Mouse (Mus musculus) retina, postnatal 7 days (tissue): Measurements from ENCODE around the gene Ercc4.
"Not testable (repeated sequence)": the region's sequence is repeated elsewhere in the genome, so short reads cannot be mapped to it uniquely, and the experiment has no call there.

Source experiments
- DNase-seq: peaks from one replicate; pipeline ENCODE4 v3.0.0-alpha.2; 2012; ENCODE audit warnings: low read depth, low spot score

Gene Ercc4

DNA sequence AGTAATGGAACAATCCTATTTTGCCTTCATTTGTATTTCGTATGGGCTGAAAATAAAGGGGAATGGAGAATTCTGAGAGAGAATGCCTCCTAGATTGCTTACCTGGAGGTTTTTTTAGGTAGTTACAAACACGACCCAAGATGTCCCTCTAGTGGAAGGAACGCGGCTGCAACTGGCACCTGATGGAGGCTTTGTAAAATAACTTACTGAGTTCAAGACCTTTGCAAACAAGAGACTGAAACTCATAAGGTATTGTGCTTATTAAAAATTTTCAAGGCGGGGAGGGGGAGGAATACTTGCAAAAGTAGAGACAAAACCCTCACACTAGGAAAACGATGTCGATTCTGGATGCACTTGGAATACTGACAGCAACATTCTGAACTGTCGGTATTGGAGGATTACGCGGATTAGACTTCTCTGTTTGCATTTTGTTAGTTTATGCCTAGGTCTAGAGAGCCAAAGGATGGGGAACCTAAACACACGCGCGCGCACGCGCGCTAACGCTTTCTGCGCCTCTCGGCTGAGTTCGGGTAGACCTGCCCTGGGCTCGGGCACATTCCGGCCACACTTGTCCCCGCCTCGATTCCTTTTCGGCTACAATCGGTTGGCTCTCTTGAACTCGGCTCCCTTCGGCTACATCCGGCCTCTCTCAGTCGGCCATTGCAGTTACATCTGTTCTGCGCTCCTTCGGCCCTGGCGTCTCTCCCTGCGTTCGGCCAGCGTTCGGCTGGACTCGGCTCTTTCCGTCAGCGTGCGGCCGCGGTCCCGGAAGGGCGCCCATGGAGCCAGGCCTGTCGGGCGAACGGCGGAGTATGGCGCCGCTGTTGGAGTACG, at the start of gene Ercc4:
Gene Ercc4 (plus strand): TSS at position 529 of the 834 bp plus-strand sequence.
- peak; percentile 86 for DNase-seq

DNA sequence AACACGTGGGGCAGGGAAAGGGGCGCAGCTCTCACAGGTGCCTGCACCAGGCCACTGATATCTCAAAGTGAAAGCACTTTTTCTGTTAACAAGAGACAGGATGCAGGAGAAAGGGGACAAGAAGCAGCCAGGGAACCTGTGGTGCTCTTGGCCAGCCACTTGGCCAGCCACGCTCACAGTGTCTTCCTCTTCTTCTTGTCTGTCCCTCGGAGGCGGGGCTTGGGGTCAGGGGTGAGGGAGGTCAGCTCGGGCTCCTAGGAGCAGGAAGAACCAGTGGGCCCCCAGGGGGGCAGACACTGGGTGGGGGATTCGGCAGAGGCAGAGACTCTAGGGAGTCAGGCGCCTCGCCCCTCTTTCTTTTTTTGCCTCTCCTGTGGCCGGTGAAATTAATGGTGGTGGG, 48.4 kb upstream of the Ercc4 start:
- no peak for DNase-seq

DNA sequence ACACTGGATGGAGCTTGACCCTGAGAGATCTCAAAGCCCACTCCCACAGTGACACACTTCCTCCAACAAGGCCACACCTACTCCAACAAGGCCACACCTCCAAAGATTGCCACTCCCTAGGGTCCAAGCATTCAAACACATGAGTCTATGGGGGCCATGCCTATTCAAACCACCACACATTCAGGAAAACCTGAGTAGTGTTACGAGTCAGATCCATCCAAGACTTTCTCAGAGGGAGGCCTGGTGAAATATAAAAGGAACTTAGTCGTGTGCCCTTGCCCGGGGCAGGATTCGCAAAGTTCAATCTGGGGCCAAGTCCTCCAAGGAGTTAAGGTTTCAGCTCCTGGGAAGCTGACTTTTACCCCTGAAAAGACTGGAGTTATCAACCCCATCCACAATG, 35.3 kb upstream of the Ercc4 start:
- no peak for DNase-seq

DNA sequence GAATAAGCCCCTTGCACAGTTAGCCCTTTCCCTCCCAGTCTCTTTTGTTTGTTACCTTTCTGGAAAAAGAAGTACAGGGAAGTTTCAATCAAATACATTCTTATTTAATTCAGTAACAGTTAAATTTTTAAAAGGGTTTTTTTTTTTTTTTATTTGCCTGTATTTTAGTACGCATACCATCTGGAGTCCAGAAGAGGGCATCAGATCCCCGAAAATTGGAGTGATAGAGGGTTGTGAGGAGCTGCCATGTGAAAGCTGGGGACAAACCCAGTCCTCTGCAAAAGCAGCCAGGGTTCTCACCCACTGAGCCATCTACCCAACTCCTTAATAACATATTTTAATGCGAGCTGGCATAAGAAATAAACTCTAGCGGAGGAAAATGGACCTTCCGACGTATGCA, 29.3 kb upstream of the Ercc4 start:
- DNase-seq: no peak

- no peak for DNase-seq
Observed at GRCm38 (mm10) chr16:13083155-13083798, 26.2 kb upstream of the Ercc4 start.

DNA sequence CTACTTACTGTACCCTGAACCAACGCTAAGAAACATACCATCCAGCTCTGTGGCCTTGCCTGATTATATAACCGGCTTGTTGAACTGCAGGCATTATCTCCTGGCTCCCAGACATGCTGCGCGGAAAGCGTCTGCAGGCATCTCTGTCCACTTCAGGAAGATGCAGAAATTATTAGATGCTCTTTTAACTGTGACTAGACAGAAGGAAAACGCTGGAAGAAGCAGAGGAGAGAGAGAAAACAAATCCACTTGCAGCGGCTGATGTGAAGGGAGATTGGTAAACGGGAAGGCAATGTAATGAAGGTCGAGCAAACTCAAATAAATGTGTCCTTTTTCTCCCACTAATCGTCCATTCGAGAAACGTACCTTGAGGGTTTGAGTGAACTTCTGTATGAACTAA, 1.1 kb upstream of the Ercc4 start:
- DNase-seq: no peak

GRCm38 (mm10) chr16:13109990-13110595, 609 bp downstream of the Ercc4 start:
- DNase-seq: no peak

DNA sequence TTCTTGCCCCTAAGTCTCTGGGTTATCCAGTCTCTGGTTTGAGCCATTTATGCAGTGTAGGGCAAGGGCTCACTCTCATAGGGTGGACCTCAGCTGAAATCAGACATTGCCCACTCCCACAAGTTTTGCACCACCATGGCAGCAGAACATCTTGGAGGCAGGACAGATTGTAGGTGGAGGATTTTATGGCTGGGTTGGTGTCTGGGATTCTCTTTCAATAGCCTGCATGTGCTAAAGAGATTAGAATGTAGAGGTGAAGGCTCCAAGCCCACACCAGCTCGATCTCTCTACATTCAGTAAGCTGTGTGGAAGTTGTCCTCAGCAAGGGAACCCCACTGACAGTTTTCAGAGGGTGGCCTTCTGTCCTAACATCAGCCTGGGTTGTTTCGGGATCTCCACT, 5.3 kb downstream of the Ercc4 start:
- no peak for DNase-seq

DNA sequence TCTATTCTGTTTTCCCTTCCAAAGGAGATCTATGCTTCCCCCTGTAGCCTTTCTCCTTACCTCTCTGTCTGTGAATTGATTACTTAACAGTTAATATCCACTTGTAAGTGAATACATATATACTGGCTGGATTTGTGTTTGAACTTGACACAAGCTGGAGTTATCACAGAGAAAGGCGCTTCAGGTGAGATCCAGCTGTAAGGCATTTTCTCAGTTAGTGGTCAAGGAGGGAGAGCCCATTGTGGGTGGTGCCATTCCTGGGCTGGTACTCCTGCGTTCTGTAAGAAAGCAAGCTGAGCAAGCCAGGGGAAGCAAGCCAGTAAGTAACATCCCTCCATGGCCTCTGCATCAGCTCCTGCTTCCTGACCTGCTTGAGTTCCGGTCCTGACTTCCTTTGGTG, 6.0 kb downstream of the Ercc4 start:
- not testable (repeated sequence) for DNase-seq

- peak; percentile 59 for DNase-seq
Observed at GRCm38 (mm10) chr16:13117299-13117966, 7.9 kb downstream of the Ercc4 start.

DNA sequence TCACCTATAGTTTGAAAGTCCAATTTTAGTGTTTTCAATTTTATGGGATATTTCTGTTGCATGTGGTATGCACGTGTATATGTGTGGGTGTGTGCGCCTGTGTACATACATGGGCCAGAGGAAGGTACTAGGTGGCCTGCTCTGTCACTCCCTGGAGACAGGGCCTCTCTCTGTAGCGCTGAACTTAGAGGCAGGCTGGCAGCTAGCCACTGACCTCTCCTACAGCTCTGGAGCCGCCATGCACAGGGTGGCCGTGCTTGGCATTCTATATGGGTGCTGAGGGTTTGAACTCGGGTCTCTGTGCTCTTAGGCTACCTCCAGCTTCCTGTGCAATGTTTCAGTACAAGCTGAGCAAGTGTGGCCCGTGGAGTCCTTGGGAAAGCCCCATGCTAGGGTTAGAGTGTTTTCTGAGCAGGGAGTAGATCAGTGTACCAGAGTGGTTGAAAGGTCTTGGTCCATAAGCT, 8.5 kb downstream of the Ercc4 start:
- DNase-seq: no peak

- DNase-seq: no peak
Observed at GRCm38 (mm10) chr16:13118754-13119294, 9.3 kb downstream of the Ercc4 start.

DNA sequence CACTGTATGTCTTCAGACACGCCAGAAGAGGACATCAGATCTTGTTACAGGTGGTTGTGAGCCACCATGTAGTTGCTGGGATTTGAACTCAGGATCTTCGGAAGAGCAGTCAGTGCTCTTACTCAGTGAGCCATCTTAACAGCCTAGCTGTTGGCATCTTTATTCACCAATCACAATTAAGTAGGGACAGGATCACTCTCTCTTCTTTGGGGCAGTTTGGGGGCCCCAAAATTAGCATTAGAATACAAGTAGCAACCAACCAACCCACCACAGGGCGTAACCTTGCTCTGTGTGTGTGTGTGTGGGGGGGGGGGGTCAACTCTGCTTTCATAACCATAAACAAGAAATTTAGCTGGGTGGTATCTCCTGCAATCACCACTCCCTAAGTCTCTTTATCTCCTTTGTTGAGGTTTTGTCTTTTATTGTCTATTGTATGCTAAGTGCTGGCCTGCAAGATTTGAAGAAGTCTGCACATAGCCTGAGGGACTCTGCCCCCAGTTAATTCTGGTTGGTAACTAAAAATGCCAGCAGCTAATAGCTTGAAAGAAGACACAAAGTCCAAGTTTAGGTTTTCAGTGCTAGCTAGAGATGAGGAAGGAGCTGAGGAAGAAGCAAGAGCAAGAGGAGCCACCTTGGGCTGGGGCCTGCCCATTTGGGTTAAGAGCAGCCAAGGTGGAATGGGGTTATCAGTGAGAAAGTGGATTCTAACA, 10.3 kb downstream of the Ercc4 start:
- DNase-seq: no peak

GRCm38 (mm10) chr16:13125357-13125756, 15.9 kb downstream of the Ercc4 start:
- DNase-seq: no peak

DNA sequence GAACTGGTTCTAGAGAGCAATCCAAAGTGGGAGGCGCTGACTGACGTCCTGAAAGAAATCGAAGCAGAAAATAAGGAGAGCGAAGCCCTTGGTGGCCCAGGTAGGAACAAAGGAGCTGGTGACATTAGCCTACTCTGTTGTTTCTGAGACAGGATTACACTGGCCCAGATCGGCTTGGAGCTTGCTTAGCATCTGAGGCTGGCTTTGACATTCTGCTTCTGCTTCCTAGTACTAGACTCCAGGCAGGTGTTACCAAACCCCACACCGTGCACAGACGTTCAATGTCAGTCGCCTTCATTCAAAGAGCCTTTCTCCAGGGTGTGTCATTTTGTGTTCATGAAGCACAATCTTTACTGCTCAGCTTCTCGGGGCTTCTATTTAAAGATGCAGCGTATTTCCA, 18.1 kb downstream of the Ercc4 start:
- DNase-seq: no peak

DNA sequence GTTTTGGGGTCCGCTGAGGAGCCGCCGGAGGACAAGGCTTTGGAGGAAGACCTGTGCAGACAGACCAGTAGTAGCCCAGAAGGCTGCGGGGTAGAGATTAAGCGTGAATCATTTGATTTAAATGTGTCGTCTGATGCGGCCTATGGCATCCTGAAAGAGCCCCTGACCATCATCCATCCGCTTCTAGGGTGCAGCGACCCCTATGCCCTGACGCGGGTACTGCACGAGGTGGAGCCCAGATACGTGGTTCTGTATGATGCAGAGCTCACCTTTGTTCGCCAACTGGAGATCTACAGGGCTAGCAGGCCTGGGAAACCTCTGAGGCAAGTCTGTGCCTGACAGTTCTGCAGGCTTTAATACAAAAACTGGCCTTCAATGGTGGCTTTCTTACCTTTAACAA, 20.9 kb downstream of the Ercc4 start:
- no peak for DNase-seq

- DNase-seq: no peak
Observed at GRCm38 (mm10) chr16:13141220-13141619, 31.7 kb downstream of the Ercc4 start.

DNA sequence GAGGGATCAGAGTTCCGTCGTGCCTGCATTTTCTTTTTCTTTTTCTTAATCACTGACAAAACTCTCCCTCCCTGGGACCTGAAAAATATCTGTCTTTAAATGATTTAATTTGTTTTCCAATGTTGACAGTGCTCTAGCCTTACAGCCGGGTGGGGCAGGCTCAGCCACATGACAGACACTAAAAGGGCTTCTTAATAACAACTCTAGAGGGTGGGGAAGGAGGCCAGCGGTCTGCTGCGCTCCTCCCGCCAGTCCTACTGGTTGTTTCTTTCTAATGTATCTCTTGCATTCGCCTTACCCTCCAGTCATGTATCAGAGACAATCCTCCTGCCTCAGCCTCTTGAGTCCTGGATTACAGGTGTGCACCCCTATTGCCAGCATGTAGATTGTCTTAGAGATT, 34.4 kb downstream of the Ercc4 start:
- no peak for DNase-seq

- no peak for DNase-seq
Observed at GRCm38 (mm10) chr16:13144682-13145410, 35.4 kb downstream of the Ercc4 start.

GRCm38 (mm10) chr16:13146231-13146630, 36.7 kb downstream of the Ercc4 start:
- no peak for DNase-seq
